Mouse (Mus musculus): Measurements from ENCODE around the gene Tppp2. TPM values are rescaled to one million over a fixed set of nuclear protein-coding genes. Genes with fewer than 3 reads are reported as not detected.
"Not testable (repeated sequence)": the region's sequence is repeated elsewhere in the genome, so short reads cannot be mapped to it uniquely, and the experiment has no call there.

The Tppp2 gene
- polyA plus RNA-seq, 1 experiment from 2014 or later = not detected

DNA sequence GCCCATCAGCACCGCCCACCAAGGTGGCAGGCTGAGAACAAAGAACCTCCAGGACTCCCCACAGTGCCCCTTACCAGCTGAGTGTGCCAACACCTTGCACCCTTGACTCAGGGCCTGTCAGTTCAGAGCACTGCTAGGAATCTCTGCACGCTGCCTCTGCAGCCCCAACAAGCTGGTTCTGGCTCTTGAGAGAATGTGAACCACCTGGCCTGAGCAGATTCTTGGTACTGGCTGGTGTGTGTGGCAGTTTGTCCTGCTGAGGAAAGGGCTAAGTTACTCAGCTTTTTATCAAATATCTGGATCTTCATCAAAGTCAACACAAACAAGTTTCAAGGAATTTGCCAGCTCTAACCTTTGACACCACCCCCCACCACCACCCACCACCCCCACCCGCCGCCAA, 5.3 kb downstream of the Tppp2 start:
- POLR2A ChIA-PET = no interaction called here
- no peak for ATAC-seq

DNA sequence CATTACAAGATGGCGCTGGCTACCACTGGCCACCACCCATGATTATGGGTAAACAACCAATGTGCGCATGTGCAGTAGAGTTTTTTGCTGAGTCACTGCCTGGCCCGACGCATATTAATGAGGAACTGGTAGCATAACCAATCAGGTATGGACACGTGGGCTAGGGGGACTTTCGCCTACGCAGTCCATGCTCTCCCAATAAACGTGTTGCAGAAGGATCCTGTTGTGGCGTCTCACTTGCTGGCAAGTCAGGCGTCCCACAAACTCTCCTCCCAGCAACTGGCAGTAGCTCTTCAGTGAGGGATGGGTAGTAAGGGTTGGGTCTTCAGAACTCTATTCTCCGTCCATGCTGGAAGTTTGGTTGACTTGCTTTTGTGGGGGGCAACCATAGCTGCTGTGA, 8.7 kb downstream of the Tppp2 start:
- POLR2A ChIA-PET; in situ Hi-C loops (cut with MboI; ENCODE audit: low pct_unique_long_range_greater_than_20kb); H3K27me3 ChIP-seq; ATAC-seq; DNase-seq (ENCODE audit: low read depth, low spot score): not testable (repeated sequence)
- CTCF ChIA-PET = interaction anchor here (1.3 kb wide), 1 partner anchor 23 kb away, joined by 4 read pairs; no protein-coding TSS in a partner anchor

More for the DNA sequence above, 5.3 kb downstream of the Tppp2 start:
- in situ Hi-C loops (cut with MboI; ENCODE audit: low pct_unique_long_range_greater_than_20kb) = no loop called here
- no peaks in the 10 kb centered on the region for H3K27me3 ChIP-seq
- CTCF ChIA-PET = no interaction called here
- DNase-seq (ENCODE audit: low read depth, low spot score) = no peak
- no peak for TF ChIP-seq CTCF (IDR thresholded peaks at IDR 0.05)

DNA sequence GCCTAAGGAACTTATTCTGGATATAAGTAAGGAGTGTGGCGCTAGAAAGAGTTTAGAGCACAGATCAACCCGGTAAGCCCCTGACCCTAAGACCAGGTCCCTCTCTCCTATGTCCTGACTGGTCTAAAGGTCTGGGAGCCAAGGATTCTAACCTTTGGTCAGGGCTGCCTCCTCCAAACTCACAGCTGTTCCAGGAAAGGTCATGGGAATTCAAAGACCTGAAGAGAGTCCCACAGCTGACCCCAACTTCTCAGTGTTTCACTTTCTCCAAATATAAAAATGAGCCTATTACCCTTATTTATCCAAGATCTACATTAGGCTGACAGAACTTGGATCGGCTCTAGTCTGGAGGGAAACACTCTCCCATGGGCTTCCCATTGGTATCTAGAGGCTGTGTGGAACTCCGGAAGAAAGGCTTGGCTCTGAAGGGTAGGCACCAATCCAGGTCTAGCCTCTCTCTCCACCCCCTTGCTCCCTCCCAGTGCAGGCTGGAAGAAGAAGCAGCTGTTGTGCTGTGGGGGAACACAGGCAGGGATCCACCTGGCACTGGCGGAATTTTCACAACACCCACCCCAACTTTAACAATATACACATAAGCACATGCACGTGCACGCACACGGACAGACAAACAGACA, 11.2 kb downstream of the Tppp2 start:
- ChIA-PET CTCF (interaction anchor here (1.2 to 1.7 kb wide), 2 partner anchors 12 to 25 kb away, joined by 3 to 5 read pairs; no protein-coding TSS in a partner anchor), POLR2A (no interaction called here)
- in situ Hi-C loops (cut with MboI; ENCODE audit: low pct_unique_long_range_greater_than_20kb) = no loop called here
- ATAC-seq = no peak
- no peak for TF ChIP-seq CTCF (IDR thresholded peaks at IDR 0.05)
- H3K27me3 ChIP-seq = no peaks in the 10 kb centered on the region
- DNase-seq (ENCODE audit: low read depth, low spot score) = no peak

DNA sequence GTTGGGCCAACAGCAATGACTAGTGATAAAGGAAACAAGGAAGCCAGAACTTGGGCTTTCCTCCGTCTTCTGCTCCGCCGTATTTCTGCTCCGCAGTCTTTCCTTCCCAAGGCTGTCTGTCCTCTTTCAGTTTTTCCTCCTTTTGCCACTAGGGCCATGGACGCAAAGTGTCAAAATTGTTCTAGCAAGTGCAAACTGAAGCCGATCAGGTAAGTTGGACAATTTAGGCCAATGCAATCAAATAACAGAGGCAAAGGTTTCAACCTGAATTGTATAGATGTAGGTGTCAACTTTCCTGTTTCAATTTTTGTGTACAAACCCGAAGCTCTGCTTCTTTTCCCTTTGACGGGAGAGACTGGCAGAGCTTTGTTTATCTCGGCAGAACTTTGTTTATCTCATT, 11.7 kb downstream of the Tppp2 start:
- H3K27me3 ChIP-seq = no peaks in the 10 kb centered on the region
- in situ Hi-C loops (cut with MboI; ENCODE audit: low pct_unique_long_range_greater_than_20kb) = no loop called here
- POLR2A ChIA-PET = no interaction called here
- no peak for ATAC-seq
- TF ChIP-seq CTCF (IDR thresholded peaks at IDR 0.05) = no peak
- CTCF ChIA-PET = interaction anchor here (1.7 kb wide), 1 partner anchor 25 kb away, joined by 5 read pairs; no protein-coding TSS in a partner anchor
- no peak for DNase-seq (ENCODE audit: low read depth, low spot score)

DNA sequence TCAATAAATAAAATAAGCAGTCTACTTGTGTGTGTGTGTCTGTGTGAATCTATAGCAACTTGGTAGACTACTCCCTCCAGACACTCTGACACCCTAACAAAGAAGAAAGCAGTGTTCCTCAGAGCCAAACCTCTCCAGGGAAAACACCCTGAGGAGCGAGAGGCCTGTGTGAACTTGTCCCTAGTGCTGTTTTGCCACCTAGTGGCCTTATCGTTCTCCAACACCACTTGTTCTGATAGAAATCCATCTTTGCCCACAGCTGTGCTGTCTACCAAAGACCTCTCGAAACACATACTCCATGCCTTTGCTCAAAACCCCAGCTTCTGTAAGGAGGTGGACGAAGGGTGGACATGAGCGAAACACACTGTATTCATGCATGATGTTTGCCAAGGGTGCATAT, 12.6 kb downstream of the Tppp2 start:
- no peaks in the 10 kb centered on the region for H3K27me3 ChIP-seq
- DNase-seq (ENCODE audit: low read depth, low spot score) = no peak
- ChIA-PET CTCF (interaction anchor here (0.7 to 1.7 kb wide), 2 partner anchors 26 to 38 kb away, joined by 3 to 5 read pairs; no protein-coding TSS in a partner anchor), POLR2A (no interaction called here)
- ATAC-seq = peak; percentile 88
- in situ Hi-C loops (cut with MboI; ENCODE audit: low pct_unique_long_range_greater_than_20kb) = no loop called here
- TF ChIP-seq CTCF (IDR thresholded peaks at IDR 0.05) = peak; percentile 63

DNA sequence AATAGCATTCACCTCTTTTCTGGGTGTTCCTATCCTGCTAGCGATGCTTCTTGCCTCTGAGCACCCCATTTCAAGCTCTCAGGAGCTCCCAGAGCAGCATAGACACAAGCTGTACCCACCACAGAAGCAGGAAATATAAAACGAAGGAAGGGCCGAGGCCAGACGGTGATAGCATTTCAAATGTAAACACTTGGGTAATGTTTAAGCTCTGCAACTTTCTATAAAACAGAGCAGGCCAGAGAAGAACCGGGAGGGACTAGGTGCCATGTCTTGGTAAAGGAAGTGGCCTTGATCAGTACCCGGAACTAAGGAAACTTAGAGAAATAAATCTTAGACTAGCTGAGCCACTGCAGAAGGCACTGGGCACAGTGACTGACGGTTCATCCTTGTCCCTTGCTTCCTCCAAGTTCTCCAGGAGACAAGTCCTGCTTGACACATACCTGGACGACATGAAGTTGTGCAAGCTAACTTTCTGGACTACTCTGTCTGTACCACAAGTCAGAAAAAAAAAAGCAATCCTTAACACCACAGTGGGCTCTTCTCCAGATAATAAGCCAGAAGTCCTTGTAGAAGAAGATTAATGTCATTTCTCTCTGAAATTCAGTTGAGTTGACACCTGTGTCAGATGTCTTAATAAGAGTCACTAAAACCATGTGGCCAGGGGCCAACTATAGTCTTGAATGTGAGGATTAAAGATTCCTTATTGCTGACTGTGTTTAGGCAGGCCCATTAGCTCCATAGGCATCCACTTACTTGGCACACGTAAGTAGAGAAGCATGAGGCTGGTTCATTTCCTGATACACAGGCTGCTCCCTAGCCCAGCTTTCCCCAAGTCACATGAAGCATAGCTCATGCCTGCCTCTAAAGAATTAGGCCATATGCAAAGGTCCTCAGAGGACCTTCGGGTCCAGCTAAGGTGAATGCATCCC, 14.1 kb downstream of the Tppp2 start:
- TF ChIP-seq CTCF (IDR thresholded peaks at IDR 0.05) = no peak
- ChIA-PET POLR2A (no interaction called here), CTCF (interaction anchor here (1.2 to 2.2 kb wide), 2 partner anchors 27 to 91 kb away, joined by 3 to 5 read pairs; no protein-coding TSS in a partner anchor)
- no peak for DNase-seq (ENCODE audit: low read depth, low spot score)
- in situ Hi-C loops (cut with MboI; ENCODE audit: low pct_unique_long_range_greater_than_20kb) = no loop called here
- H3K27me3 ChIP-seq = no peaks in the 10 kb centered on the region
- ATAC-seq = peak; percentile 39

DNA sequence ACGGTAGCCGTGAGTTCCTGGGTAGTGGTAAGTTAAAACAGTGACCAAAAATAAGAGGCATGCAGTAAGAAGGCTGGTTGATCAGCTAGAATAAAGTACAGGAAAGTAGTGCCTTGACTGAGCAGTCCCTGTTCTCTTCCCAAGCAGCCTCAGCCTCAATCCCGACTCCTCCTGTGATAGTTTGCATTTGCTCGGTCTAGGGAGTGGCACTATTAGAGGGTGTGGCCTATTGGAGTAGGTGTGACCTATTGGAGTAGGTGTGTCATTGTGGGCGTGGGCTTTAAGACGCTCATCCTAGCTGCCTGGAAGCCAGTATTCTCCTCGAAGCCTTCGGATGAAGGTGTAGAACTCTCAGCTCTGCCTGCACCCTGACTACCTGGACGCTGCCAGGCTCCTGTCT, 20.8 kb downstream of the Tppp2 start:
- H3K27me3 ChIP-seq = no peaks in the 10 kb centered on the region
- TF ChIP-seq CTCF (IDR thresholded peaks at IDR 0.05) = no peak
- CTCF ChIA-PET = no interaction called here
- ATAC-seq = no peak
- POLR2A ChIA-PET = no interaction called here
- in situ Hi-C loops (cut with MboI; ENCODE audit: low pct_unique_long_range_greater_than_20kb) = no loop called here
- no peak for DNase-seq (ENCODE audit: low read depth, low spot score)

DNA sequence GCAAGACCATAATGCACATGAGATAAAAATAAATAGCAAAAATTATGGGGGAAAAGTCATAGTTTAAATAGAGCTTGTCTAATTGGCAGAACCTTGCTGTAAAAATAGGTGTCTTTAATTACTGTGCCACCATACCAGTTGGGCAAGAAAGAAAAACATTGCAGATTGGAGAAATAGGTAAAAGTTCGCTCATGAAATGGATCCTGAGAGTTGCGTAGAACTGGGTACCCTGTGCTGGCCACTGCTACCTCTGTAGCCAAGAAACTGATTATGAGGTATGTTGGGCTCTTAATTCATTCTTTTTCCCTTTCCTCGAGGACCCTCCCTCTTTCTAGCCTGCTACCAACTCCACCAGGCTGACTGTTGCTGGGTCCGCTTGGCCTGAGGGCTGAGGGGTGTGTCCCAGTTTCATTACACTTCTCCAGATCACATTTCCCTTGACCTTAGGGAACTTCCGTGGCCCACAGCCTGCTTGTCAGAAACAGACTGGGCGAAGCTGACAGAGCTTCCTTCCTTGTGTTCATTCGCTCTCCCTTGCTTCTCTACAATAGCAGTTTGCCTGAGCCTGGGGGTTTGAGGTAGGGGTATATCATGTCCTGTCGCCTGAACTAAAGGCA, 22.8 kb downstream of the Tppp2 start:
- POLR2A ChIA-PET = no interaction called here
- DNase-seq (ENCODE audit: low read depth, low spot score) (no peak), ATAC-seq (no peak)
- CTCF ChIA-PET = no interaction called here
- in situ Hi-C loops (cut with MboI; ENCODE audit: low pct_unique_long_range_greater_than_20kb) = no loop called here
- TF ChIP-seq CTCF (IDR thresholded peaks at IDR 0.05) = no peak
- H3K27me3 ChIP-seq = no peaks in the 10 kb centered on the region

DNA sequence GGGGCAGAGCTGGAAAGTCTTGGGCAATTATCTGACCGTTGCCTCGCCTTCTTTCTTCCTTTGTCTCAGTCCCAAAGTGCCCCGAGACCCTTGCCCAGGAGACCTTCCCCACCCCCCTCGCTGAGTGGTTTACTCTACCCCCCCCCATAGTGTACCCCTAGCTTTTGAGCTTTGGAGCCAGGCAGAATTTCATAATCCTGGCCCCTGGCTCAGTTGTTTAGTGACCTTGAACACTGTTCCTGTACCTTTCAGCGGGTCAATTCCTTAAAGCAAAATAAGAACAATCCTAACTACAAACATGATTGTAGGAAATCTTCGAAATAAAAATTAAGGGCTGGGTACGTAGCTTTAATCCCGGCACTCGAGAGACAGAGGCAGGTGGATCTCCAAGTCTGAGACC, 23.4 kb downstream of the Tppp2 start:
- DNase-seq (ENCODE audit: low read depth, low spot score) (no peak), ATAC-seq (no peak)
- no peak for TF ChIP-seq CTCF (IDR thresholded peaks at IDR 0.05)
- H3K27me3 ChIP-seq = no peaks in the 10 kb centered on the region
- ChIA-PET CTCF (no interaction called here), POLR2A (no interaction called here)
- in situ Hi-C loops (cut with MboI; ENCODE audit: low pct_unique_long_range_greater_than_20kb) = no loop called here

DNA sequence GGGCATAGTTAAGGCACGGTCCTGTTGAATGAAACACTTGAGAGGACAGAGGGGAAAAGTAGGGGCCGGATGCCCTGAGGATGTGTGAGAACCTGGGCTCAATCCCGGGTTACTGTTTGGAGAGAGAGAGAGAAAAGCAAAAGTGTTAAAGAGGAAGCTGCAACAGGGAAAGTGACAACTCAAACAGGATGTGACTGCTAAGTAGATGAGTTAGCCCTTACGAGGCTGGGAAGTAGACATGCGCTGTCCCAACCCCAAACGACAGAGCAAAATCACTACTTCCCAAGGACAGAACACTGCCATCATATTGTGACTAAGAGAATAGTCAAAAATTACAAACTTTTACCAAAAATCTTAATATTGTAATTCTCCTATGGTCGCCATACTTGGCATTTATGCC, 24.0 kb downstream of the Tppp2 start:
- POLR2A ChIA-PET = no interaction called here
- TF ChIP-seq CTCF (IDR thresholded peaks at IDR 0.05) = no peak
- in situ Hi-C loops (cut with MboI; ENCODE audit: low pct_unique_long_range_greater_than_20kb) = no loop called here
- CTCF ChIA-PET = no interaction called here
- no peaks in the 10 kb centered on the region for H3K27me3 ChIP-seq
- DNase-seq (ENCODE audit: low read depth, low spot score) (no peak), ATAC-seq (no peak)

DNA sequence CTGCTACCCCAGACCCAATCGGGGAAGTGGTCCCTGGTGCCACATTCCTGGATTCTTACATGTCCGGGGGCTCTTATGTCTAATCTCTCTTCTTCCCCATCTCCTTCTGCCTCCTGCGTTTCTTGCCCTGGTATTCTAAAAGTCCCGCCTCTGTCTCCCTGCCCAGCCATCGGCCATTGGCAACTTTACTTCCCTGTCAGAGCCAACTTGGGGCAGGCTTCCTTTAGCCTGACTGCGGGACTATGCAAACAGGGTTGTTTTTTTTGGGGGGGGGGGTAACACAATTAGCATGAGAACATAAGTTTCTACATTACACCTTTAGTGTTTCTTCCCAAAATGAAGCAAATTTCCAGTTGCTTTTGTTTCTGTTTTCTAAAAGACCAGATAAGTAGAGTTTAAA, 25.1 kb downstream of the Tppp2 start:
- no peak for TF ChIP-seq CTCF (IDR thresholded peaks at IDR 0.05)
- POLR2A ChIA-PET = no interaction called here
- DNase-seq (ENCODE audit: low read depth, low spot score) = no peak
- ATAC-seq = no peak
- in situ Hi-C loops (cut with MboI; ENCODE audit: low pct_unique_long_range_greater_than_20kb) = no loop called here
- no peaks in the 10 kb centered on the region for H3K27me3 ChIP-seq
- CTCF ChIA-PET = no interaction called here

All from Patski (cell line).